Mouse (Mus musculus) hindbrain, embryonic 14.5 days (tissue): ENCODE measurements at regions not wholly inside any gene's neighbourhood (a gene's known extent, or its start where the extent isn't known, plus 50 kb on each side); places are given as distances from the start of the nearest gene placed in this dataset.

Source experiments
- ATAC-seq: fragments of 200-750 bp; cut with Nextera tagmentation; 2 replicates; pipeline ENCODE4 v1.8.0; 2017; ENCODE audit warnings: moderate number of reproducible peaks, mild to moderate bottlenecking, moderate TSS enrichment, moderate library complexity; ENCODE audit not compliant: low FRiP score
- DNase-seq: peaks from one replicate; pipeline ENCODE4 v3.0.0-alpha.2; 2015; ENCODE audit warnings: low spot score
- H3K27ac ChIP-seq: fragments of 300-500 bp; sonication (generic); 2 replicates; pipeline ENCODE4 v1.5.1; 2014; ENCODE audit warnings: mild to moderate bottlenecking, moderate library complexity
- H3K27me3 ChIP-seq: fragments of 300-500 bp; sonication (generic); 2 replicates; pipeline ENCODE4 v1.6.1; 2014; ENCODE audit warnings: mild to moderate bottlenecking, low read length, mixed read lengths; ENCODE audit not compliant: control insufficient read depth, insufficient read depth
- H3K36me3 ChIP-seq: fragments of 300-500 bp; sonication (generic); replicated peaks from 2 replicates; pipeline ENCODE4 v1.6.1; 2014; ENCODE audit not compliant: control insufficient read depth, insufficient read depth
- H3K4me1 ChIP-seq: fragments of 300-500 bp; sonication (generic); replicated peaks from 2 replicates; pipeline ENCODE4 v1.6.1; 2014; ENCODE audit warnings: antibody characterized with exemption, low read length, mixed read lengths; ENCODE audit not compliant: control insufficient read depth, insufficient read depth
- H3K4me2 ChIP-seq: fragments of 300-500 bp; sonication (generic); replicated peaks from 2 replicates; pipeline ENCODE4 v1.6.1; 2014; ENCODE audit warnings: mild to moderate bottlenecking, moderate library complexity
- H3K4me3 ChIP-seq: fragments of 300-500 bp; sonication (generic); replicated peaks from 2 replicates; pipeline ENCODE4 v1.5.1; 2014; ENCODE audit warnings: mild to moderate bottlenecking, low read length
- H3K9ac ChIP-seq: fragments of 300-500 bp; sonication (generic); 2 replicates; pipeline ENCODE4 v1.6.1; 2014
- H3K9me3 ChIP-seq: fragments of 300-500 bp; sonication (generic); 2 replicates; pipeline ENCODE4 v1.6.1; 2016; ENCODE audit warnings: low read length; ENCODE audit not compliant: control insufficient read depth
- WGBS: fragments of 180-500 bp; shearing (Covaris S2); extraction: QIAGEN DNeasy Blood & Tissue Kit; methylation state at CpG from one replicate; pipeline ENCODE4 v1.1.7; 2014; 5-methylcytosine and 5-hydroxymethylcytosine counted together

- Histone ChIP-seq H3K27me3 (no peaks in the 10 kb centered on the region), H3K4me2 (no peak overlapping the region), H3K4me3 (no peak overlapping the region), H3K9me3 (no peaks in the 10 kb centered on the region), H3K27ac (no peak overlapping the region), H3K9ac (no peak overlapping the region), H3K4me1 (no peaks in the 10 kb centered on the region), H3K36me3 (no peaks in the 10 kb centered on the region)
- ATAC-seq (no peak), DNase-seq (no peak)
- WGBS, result 75% methylated on average over 3 of the region's 3 CpGs
Observed at GRCm38 (mm10) chr3:53919541-53919940, 55.9 kb upstream of the Ufm1 start.

- ATAC-seq, result no peak
- no peak overlapping the region for H3K4me3 ChIP-seq
- no peak overlapping the region for H3K4me2 ChIP-seq
- no peak for DNase-seq
- H3K9ac ChIP-seq, result no peak overlapping the region
- H3K27ac ChIP-seq, result no peak overlapping the region
- H3K4me1 ChIP-seq, result no peaks in the 10 kb centered on the region
- H3K9me3 ChIP-seq, result no peaks in the 10 kb centered on the region
- no peaks in the 10 kb centered on the region for H3K27me3 ChIP-seq
- WGBS, result 95% methylated on average over 3 of the region's 3 CpGs
- no peaks in the 10 kb centered on the region for H3K36me3 ChIP-seq
Observed at GRCm38 (mm10) chr3:53917960-53918359, 54.3 kb upstream of the Ufm1 start.

DNA sequence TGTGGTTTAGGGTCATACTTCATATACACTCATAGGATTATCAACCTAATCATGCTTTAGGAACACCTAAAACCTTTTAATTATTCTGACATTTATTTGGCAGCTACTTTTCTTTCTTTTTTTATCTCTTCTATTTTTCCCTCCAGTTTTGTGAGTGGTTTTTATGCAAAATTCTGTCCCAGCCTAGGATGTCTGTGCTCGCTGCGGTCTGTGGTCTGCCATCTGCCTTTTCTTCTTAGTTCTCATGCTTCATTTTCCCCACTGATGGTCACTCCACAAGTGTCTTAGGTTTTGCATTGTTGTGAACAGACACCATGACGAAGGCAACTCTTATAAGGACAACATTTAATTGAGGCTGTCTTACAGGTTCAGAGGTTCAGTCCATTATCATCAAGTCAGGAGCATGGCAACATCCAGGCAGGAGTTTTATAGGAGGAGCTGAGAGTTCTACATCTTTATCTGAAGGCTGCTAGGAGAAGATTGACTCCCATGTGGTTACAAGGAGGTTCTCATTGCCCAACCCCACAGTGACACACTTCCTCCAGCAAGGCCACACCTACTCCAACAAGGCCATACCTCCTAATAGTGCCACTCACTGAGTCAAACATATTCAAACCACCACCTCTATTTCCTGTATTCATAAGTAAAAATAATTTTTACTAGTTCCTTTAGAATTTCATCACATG is 50.5 kb upstream of the Ufm1 start:
- Histone ChIP-seq H3K9ac (no peak overlapping the region), H3K27ac (no peak overlapping the region), H3K4me2 (no peak overlapping the region), H3K27me3 (no peaks in the 10 kb centered on the region), H3K9me3 (no peaks in the 10 kb centered on the region), H3K4me3 (no peak overlapping the region), H3K36me3 (no peaks in the 10 kb centered on the region), H3K4me1 (no peaks in the 10 kb centered on the region)
- DNase-seq (no peak), ATAC-seq (no peak)
- WGBS, result 78% methylated on average over 3 of the region's 3 CpGs
